Mouse (Mus musculus) limb, embryonic 15.5 days (tissue): ENCODE data around the gene Tspan14. TPM values are rescaled to one million over a fixed set of nuclear protein-coding genes. Genes with fewer than 3 reads are reported as not detected.

Experiments
- ATAC-seq: fragments of 200-750 bp; cut with Nextera tagmentation; 2 replicates; pipeline ENCODE4 v1.8.0; 2017; ENCODE audit warnings: low read depth, moderate TSS enrichment; ENCODE audit not compliant: insufficient number of reproducible peaks, low FRiP score, low TSS enrichment
- H3K27ac ChIP-seq: fragments of 300-500 bp; sonication (generic); 2 replicates; pipeline ENCODE4 v1.5.1; 2015; ENCODE audit warnings: moderate library complexity, mild to moderate bottlenecking, inconsistent platforms
- H3K27me3 ChIP-seq: fragments of 300-500 bp; sonication (generic); 2 replicates; pipeline ENCODE4 v1.6.1; 2015; ENCODE audit warnings: inconsistent platforms
- H3K36me3 ChIP-seq: fragments of 300-500 bp; sonication (generic); 2 replicates; pipeline ENCODE4 v1.6.1; 2015; ENCODE audit warnings: inconsistent platforms
- H3K4me1 ChIP-seq: fragments of 300-500 bp; sonication (generic); 2 replicates; pipeline ENCODE4 v1.6.1; 2015; ENCODE audit warnings: inconsistent platforms
- H3K4me2 ChIP-seq: fragments of 300-500 bp; sonication (generic); 2 replicates; pipeline ENCODE4 v1.6.1; 2015; ENCODE audit warnings: mild to moderate bottlenecking, inconsistent platforms
- H3K4me3 ChIP-seq: fragments of 300-500 bp; sonication (generic); 2 replicates; pipeline ENCODE4 v1.5.1; 2015; ENCODE audit warnings: mild to moderate bottlenecking, inconsistent platforms
- H3K9ac ChIP-seq: fragments of 300-500 bp; sonication (generic); 2 replicates; pipeline ENCODE4 v1.6.1; 2015; ENCODE audit warnings: inconsistent platforms
- H3K9me3 ChIP-seq: fragments of 300-500 bp; sonication (generic); 2 replicates; pipeline ENCODE4 v1.6.1; 2016; ENCODE audit warnings: inconsistent platforms
- WGBS: fragments of 180-500 bp; shearing (Covaris S2); methylation state at CpG from one replicate; pipeline ENCODE4 v1.1.7; 2015; 5-methylcytosine and 5-hydroxymethylcytosine counted together
- polyA plus RNA-seq: library from polyadenylated mRNA; unstranded; fragments of >200 nt; fragmentation: Nextera tagmentation; extraction: Ambion mirVana; gene quantifications from 2 replicates; pipeline ENCODE4 v1.2.1, GENCODE M21; 2015

Tspan14 gene
- polyA plus RNA-seq, 1 experiment from 2014 or later = 70.3 TPM

DNA sequence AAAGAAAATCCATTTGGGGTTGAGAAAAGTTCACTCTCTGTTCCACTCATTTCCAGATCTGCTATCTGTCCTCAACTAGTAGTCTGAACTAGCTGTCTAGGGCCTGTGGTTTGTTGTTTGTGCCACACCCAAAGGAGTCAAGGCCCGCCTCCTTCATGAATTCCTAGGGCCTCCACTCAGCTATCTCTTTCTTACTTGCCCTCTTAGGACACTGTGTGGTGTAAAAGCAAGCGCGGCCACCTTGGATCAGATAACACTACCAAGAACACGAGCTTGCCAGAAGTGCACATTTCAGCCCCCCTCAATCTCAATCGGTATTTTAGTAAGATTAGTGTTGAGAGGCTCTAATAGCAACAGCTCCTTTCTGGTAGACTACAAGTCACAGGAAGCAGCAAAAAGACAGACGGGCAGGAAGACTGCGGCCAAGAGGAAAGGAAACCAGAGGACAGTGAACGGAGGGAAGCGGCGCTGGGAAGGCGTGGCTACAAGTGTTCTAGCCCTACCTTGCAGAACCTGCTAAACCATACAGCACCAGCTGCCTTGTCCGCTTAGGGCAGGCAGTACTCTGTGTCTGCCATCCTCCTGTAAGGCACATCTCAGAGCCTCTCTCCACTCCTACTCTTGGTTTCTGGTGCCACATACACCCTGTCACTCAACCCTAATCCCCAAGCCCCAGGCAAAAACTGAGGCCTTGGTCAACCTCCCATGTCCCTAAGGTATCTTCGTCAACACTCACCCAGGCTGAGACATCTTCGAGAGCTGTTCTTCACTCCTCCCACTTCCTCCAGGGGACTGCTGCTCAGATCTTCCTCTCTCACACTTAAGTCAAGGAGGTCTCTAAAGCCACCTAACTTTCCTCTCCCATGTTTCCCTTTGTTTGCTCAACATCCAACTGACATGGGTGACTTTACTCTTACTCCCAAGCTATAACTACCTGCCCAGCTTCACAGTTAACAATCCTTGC, 18.9 kb downstream of the Tspan14 start:
- H3K27ac ChIP-seq = peak overlapping the region; percentile 78
- H3K9ac ChIP-seq = no peak overlapping the region
- 66% methylated on average over 14 of the region's 14 CpGs for WGBS
- H3K9me3 ChIP-seq = no peaks in the 10 kb centered on the region
- no peaks in the 10 kb centered on the region for H3K27me3 ChIP-seq
- H3K4me3 ChIP-seq = no peak overlapping the region
- no peak for ATAC-seq
- H3K36me3 ChIP-seq = no peaks in the 10 kb centered on the region
- H3K4me1 ChIP-seq = peaks cover 42% of the 10 kb centered on the region
- no peak overlapping the region for H3K4me2 ChIP-seq

DNA sequence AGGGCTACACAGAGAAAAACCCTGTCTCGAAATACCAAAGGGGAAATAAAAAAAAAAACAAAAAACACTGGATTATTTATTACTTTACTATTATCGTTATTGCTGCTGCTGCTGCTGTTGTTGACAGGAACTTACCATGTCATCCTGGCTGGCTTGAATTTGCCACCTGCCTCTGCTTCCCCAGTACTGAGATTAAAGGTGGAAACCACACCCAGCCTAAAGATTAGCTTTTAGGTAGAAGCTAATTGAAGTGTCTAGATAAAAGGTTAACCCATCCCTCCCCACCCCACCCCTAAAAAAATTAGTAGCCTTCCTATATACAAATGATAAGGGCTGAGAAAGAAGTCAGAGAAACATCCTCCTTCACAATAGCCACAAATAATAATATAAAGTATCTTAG, 22.8 kb downstream of the Tspan14 start:
- no peak overlapping the region for H3K4me3 ChIP-seq
- no peak overlapping the region for H3K27ac ChIP-seq
- H3K9ac ChIP-seq = no peak overlapping the region
- peaks cover 14% of the 10 kb centered on the region for H3K4me1 ChIP-seq
- 91% methylated on average over 2 of the region's 2 CpGs for WGBS
- H3K4me2 ChIP-seq = no peak overlapping the region
- H3K36me3 ChIP-seq = no peaks in the 10 kb centered on the region
- H3K27me3 ChIP-seq = no peaks in the 10 kb centered on the region
- no peak for ATAC-seq
- H3K9me3 ChIP-seq = no peaks in the 10 kb centered on the region

DNA sequence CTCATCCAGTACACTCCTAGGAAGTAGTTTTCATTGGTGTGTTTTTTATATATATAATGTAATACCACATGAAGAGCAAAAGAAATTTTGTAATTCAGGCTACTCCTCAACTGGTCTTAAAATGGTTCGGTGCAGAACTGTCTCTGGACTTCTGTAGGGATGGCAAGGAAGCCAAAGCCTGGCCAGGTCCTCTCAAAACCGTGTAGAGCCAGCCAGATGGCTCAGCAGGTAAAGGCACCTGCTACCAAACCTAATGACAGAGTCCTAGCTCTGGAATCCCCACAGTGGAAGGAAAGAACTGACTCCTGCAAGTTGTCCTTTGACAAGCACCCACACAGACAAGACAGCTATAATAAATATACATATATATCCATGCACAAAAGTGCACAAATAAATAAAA, 24.2 kb downstream of the Tspan14 start:
- Histone ChIP-seq H3K4me1 (0 out of 2 replicates have a peak, but pooled peaks cover 1% of the 10 kb centered on the region), H3K27ac (no peak overlapping the region), H3K9me3 (no peaks in the 10 kb centered on the region), H3K27me3 (no peaks in the 10 kb centered on the region), H3K9ac (no peak overlapping the region), H3K4me2 (no peak overlapping the region), H3K4me3 (no peak overlapping the region), H3K36me3 (no peaks in the 10 kb centered on the region)
- WGBS = 79% methylated on average over 2 of the region's 2 CpGs
- no peak for ATAC-seq

DNA sequence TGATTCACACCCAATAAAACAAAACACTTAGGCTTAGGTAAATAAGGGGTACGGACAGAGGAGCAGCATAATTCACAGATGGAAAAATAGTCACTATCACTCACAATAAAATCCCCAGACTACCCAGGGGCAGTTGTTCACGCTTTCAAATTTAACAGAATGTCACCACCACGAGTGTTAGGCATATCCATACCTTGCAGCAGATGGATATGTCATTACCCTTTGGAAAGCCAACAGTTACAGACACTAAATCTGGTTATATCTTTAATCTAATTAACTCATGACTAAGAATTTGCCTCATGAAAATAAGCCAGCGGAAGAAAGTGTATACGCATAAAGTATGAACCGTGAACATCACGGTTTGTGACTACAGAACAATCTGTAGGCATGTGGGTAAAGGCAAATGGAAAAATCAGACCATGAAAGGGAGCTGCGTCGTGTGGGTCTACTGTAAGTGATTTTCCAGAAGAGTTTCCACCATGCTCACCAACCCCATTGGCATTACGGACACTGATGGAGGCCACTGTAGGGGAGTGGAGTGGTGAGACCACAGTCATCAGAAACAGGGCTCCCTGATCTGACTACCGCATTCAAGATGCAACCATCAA, 28.1 kb downstream of the Tspan14 start:
- WGBS = 67% methylated on average over 11 of the region's 11 CpGs
- Histone ChIP-seq H3K27me3 (no peaks in the 10 kb centered on the region), H3K4me1 (peaks cover 12% of the 10 kb centered on the region), H3K4me2 (no peak overlapping the region), H3K4me3 (no peak overlapping the region), H3K9me3 (no peaks in the 10 kb centered on the region), H3K36me3 (no peaks in the 10 kb centered on the region), H3K9ac (no peak overlapping the region), H3K27ac (no peak overlapping the region)
- no peak for ATAC-seq

DNA sequence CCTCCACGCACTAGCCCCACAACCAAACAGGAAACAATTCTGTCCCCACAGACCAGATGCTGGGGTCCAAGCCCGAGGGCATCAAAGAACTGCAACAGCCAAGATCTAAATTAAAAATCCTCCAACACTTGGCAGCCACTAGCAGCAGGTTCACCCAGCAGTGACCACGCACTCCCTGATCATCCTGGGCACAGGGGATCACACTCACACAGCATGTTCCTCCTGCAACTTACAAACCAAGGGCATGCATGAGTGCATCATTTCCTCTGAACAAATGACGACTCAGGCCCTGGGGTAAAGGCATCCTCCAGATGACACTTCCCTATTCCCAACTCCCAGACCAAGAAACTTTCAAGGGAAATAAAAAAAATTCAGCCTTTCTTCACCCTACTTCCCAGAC, 29.6 kb downstream of the Tspan14 start:
- Histone ChIP-seq H3K4me1 (peaks cover 15% of the 10 kb centered on the region), H3K27me3 (no peaks in the 10 kb centered on the region), H3K9me3 (no peaks in the 10 kb centered on the region), H3K9ac (no peak overlapping the region), H3K36me3 (peaks cover 2% of the 10 kb centered on the region; the same call in 1 of the 2 replicates), H3K27ac (no peak overlapping the region), H3K4me3 (no peak overlapping the region), H3K4me2 (no peak overlapping the region)
- WGBS = 75% methylated on average over 4 of the region's 4 CpGs
- no peak for ATAC-seq

DNA sequence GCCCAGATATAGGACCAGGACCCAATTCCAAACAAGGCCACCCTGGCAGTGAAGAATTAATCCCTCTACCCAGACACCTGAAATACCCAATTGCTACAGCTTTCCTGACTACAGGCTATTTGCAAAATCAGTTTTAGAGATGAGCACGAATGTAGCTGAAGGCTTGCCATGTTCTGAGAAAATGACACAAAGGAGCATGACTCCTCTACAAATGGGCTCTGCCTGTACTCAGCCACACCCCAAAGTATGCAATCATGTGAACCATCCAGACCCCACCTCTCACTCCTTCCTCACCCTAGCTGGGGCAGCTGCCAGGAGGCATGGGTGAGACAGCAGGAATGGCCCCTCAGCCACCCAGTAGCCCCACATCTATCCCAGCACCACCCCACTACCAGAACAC, 31.1 kb downstream of the Tspan14 start:
- H3K4me2 ChIP-seq = no peak overlapping the region
- no peaks in the 10 kb centered on the region for H3K27me3 ChIP-seq
- peaks cover 26% of the 10 kb centered on the region for H3K4me1 ChIP-seq
- no peak for ATAC-seq
- H3K27ac ChIP-seq = no peak overlapping the region
- no peak overlapping the region for H3K9ac ChIP-seq
- 75% methylated on average over 1 of the region's 1 CpGs for WGBS
- H3K4me3 ChIP-seq = no peak overlapping the region
- H3K36me3 ChIP-seq = peaks cover 2% of the 10 kb centered on the region; the same call in 1 of the 2 replicates
- H3K9me3 ChIP-seq = no peaks in the 10 kb centered on the region

DNA sequence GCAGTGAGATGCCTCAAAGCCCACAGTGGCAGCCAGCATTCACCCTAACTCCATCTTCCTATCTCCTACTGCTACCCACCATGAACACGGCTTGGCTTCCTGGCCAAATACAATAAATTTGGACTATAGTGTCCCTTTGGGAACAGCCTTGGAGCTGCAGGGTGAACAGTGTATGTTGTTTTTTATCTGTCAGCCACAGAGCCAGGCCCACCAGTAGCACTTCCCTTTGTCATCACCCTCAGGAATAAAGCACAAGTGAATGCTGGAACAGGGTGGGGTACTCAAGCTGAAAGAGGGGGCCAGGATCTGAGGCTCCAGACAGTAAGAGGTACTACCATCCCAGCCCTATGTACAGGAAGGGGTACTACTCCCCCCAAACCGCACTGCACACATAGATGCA, 31.6 kb downstream of the Tspan14 start:
- no peak overlapping the region for H3K4me2 ChIP-seq
- H3K27me3 ChIP-seq = no peaks in the 10 kb centered on the region
- WGBS = 72% methylated on average over 2 of the region's 2 CpGs
- ATAC-seq = no peak
- no peak overlapping the region for H3K9ac ChIP-seq
- no peak overlapping the region for H3K27ac ChIP-seq
- peaks cover 2% of the 10 kb centered on the region; the same call in 1 of the 2 replicates for H3K36me3 ChIP-seq
- peaks cover 27% of the 10 kb centered on the region for H3K4me1 ChIP-seq
- no peaks in the 10 kb centered on the region for H3K9me3 ChIP-seq
- no peak overlapping the region for H3K4me3 ChIP-seq

DNA sequence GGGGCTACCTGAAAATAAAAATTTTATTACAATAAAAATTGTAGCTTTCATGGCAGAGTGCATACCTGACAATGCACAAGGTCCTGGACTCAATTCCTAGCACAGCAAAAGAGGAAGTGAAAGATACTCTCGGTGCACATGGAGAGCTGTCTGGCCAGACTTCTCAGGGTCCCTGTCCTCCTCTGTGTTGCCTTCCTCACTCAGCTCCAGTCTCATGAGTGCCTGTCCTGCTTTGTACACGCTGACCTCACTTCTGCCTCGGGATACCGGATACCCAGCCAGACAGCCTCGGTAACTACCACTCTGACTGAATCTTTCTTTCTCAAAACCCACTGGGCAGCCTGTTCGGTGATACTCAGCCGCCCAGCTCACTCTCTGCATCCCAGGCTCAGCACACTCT, 33.3 kb downstream of the Tspan14 start:
- no peak for ATAC-seq
- Histone ChIP-seq H3K36me3 (peaks cover 2% of the 10 kb centered on the region; the same call in 1 of the 2 replicates), H3K4me3 (no peak overlapping the region), H3K9me3 (no peaks in the 10 kb centered on the region), H3K4me1 (peaks cover 27% of the 10 kb centered on the region), H3K27ac (no peak overlapping the region), H3K9ac (no peak overlapping the region), H3K27me3 (no peaks in the 10 kb centered on the region), H3K4me2 (no peak overlapping the region)
- 85% methylated on average over 7 of the region's 7 CpGs for WGBS

DNA sequence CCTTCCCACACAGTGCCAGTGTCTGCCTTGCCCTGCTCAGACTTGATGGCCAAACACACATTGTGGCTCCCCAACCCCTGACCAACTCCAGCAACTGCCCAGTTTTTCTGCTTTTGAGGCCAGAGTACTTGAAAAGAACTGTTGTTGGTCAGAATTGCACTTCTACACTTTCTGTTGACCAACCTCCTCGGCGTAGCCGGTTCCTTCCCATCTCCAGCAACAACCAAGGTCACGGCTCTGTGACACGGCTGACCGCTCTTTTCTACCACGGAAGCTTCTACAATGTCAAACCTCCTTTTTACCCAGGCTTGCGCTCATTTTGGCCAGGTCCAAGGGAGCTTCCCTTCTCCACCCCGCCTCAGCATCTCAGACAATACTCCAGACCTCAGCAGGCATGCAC, 34.4 kb downstream of the Tspan14 start:
- WGBS = 93% methylated on average over 9 of the region's 9 CpGs
- H3K27ac ChIP-seq = 0 out of 2 replicates have a peak overlapping the region, but pooled peaks have one; percentile 8
- H3K9ac ChIP-seq = no peak overlapping the region
- no peaks in the 10 kb centered on the region for H3K9me3 ChIP-seq
- H3K4me2 ChIP-seq = no peak overlapping the region
- H3K4me3 ChIP-seq = no peak overlapping the region
- peaks cover 31% of the 10 kb centered on the region for H3K4me1 ChIP-seq
- ATAC-seq = no peak
- no peaks in the 10 kb centered on the region for H3K27me3 ChIP-seq
- H3K36me3 ChIP-seq = peaks cover 2% of the 10 kb centered on the region; the same call in 1 of the 2 replicates

DNA sequence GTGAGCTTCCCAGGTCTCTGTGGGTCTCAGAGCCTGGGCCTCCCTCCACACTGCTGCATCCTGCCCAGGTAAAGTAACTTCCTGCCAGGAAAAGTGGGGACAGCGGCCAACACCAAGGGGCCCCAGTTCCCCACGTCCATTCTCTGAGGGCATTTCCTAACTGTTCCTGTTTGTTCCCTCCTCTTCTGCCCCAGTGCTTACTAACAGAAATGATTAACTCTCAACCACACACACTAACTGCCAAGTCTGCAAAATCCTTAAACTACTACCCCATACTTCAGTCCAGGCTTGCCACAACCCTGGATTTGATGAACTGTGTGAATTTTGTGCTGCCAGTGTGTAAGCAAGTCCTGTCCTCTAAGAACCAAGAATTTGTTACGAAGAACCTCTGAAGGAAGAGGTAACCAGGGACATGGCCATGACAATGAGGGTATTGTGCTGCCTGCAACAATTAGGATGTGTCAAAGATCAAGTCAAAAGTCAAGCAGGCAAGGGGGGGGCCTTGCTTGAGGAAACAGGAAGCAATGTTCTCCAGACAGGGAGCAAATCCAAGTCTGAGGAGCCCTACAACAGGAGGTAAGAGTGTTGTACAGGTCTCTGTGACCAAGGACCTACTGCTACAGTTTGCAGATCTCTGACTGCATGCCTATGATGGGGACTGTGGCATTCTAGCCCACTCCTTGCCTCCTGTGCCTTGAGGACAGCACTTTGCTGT, 35.3 kb downstream of the Tspan14 start:
- Histone ChIP-seq H3K4me3 (no peak overlapping the region), H3K4me2 (no peak overlapping the region), H3K4me1 (peaks cover 31% of the 10 kb centered on the region), H3K27ac (peak overlapping the region; percentile 18; the same call in 1 of the 2 replicates), H3K27me3 (no peaks in the 10 kb centered on the region), H3K9me3 (no peaks in the 10 kb centered on the region), H3K9ac (no peak overlapping the region), H3K36me3 (peaks cover 2% of the 10 kb centered on the region; the same call in 1 of the 2 replicates)
- ATAC-seq = no peak
- 56% methylated on average over 3 of the region's 3 CpGs for WGBS

DNA sequence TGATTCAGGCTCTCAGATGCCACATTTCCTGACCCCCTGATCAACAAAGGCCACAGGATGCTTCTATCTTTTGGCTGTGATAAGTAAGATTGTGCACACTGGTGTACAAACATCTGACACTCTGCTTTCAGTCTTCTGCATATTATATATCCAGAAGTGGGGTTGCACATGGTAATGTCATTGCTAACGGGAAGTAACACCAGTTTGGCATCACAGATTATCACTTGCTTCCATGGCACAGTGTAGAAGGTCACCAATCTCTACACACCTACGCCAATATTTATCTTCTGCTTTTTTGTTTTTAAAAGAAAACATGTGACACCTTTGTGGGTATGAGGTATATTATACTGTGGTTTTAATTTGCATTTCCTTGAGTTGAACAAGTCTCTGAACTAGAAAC, 36.7 kb downstream of the Tspan14 start:
- 87% methylated on average over 2 of the region's 2 CpGs for WGBS
- H3K27ac ChIP-seq = no peak overlapping the region
- peaks cover 2% of the 10 kb centered on the region; the same call in 1 of the 2 replicates for H3K36me3 ChIP-seq
- H3K9ac ChIP-seq = no peak overlapping the region
- no peaks in the 10 kb centered on the region for H3K27me3 ChIP-seq
- H3K9me3 ChIP-seq = no peaks in the 10 kb centered on the region
- H3K4me3 ChIP-seq = no peak overlapping the region
- ATAC-seq = no peak
- peaks cover 19% of the 10 kb centered on the region for H3K4me1 ChIP-seq
- H3K4me2 ChIP-seq = no peak overlapping the region
